Mouse (Mus musculus): Measurements from ENCODE around the gene Sae1. TPM values are rescaled to one million over a fixed set of nuclear protein-coding genes. Genes with fewer than 3 reads are reported as not detected.
A peak's percentile ranks its signal among the peaks of the same experiment; 100 is the strongest.
"Not testable (repeated sequence)": the region's sequence is repeated elsewhere in the genome, so short reads cannot be mapped to it uniquely, and the experiment has no call there.

The Sae1 gene
- polyA plus RNA-seq, 1 experiment from 2014 or later: 337 TPM

GRCm38 (mm10) chr7:16312011-16312671, 75.5 kb downstream of the Sae1 start:
- peaks cover 44% of the 10 kb centered on the region for H3K4me1 ChIP-seq (ENCODE audit: insufficient read depth, low read length)
- H3K27ac ChIP-seq (ENCODE audit: low read length): peak overlapping the region; percentile 97
- peak overlapping the region; percentile 89 for H3K4me3 ChIP-seq (ENCODE audit: low read length)
- no peaks in the 10 kb centered on the region for H3K36me3 ChIP-seq (ENCODE audit: insufficient read depth, low read length)
- no peaks in the 10 kb centered on the region for H3K9me3 ChIP-seq (ENCODE audit: low read length)
- no peaks in the 10 kb centered on the region for H3K27me3 ChIP-seq (ENCODE audit: insufficient read depth, low read length)
- WGBS: under 1% methylated on average over 45 of the region's 49 CpGs
- peak; percentile 9; the same call in 1 of the 2 replicates for ATAC-seq (ENCODE audit: low FRiP score, low TSS enrichment)
- H3K4me2 ChIP-seq (replicated peaks; ENCODE audit: low read depth, low read length): peak overlapping the region; percentile 100
- H3K9ac ChIP-seq (replicated peaks; ENCODE audit: low read length): peak overlapping the region; percentile 93

- no peaks in the 10 kb centered on the region for H3K27me3 ChIP-seq (ENCODE audit: insufficient read depth, low read length)
- H3K9ac ChIP-seq (replicated peaks; ENCODE audit: low read length): peak overlapping the region; percentile 93
- H3K4me1 ChIP-seq (ENCODE audit: insufficient read depth, low read length): peaks cover 44% of the 10 kb centered on the region
- no peak for ATAC-seq (ENCODE audit: low FRiP score, low TSS enrichment)
- H3K9me3 ChIP-seq (ENCODE audit: low read length): no peaks in the 10 kb centered on the region
- 3% methylated on average over 14 of the region's 14 CpGs for WGBS
- peak overlapping the region; percentile 97 for H3K27ac ChIP-seq (ENCODE audit: low read length)
- peak overlapping the region; percentile 89 for H3K4me3 ChIP-seq (ENCODE audit: low read length)
- H3K36me3 ChIP-seq (ENCODE audit: insufficient read depth, low read length): no peaks in the 10 kb centered on the region
- peak overlapping the region; percentile 100 for H3K4me2 ChIP-seq (replicated peaks; ENCODE audit: low read depth, low read length)
Observed at GRCm38 (mm10) chr7:16311453-16312004, 76.1 kb downstream of the Sae1 start.

- Histone ChIP-seq H3K9ac (replicated peaks; ENCODE audit: low read length) (peak overlapping the region; percentile 62), H3K4me2 (replicated peaks; ENCODE audit: low read depth, low read length) (peak overlapping the region; percentile 100), H3K36me3 (ENCODE audit: insufficient read depth, low read length) (no peaks in the 10 kb centered on the region), H3K27ac (ENCODE audit: low read length) (peak overlapping the region; percentile 56), H3K9me3 (ENCODE audit: low read length) (no peaks in the 10 kb centered on the region), H3K4me1 (ENCODE audit: insufficient read depth, low read length) (peaks cover 44% of the 10 kb centered on the region), H3K27me3 (ENCODE audit: insufficient read depth, low read length) (no peaks in the 10 kb centered on the region), H3K4me3 (ENCODE audit: low read length) (peak overlapping the region; percentile 89)
- peak; percentile 0; the same call in 1 of the 2 replicates for ATAC-seq (ENCODE audit: low FRiP score, low TSS enrichment)
- 0% methylated on average over 31 of the region's 31 CpGs for WGBS
Observed at GRCm38 (mm10) chr7:16310521-16311452, 76.8 kb downstream of the Sae1 start.

GRCm38 (mm10) chr7:16310020-16310520, 77.5 kb downstream of the Sae1 start:
- under 1% methylated on average over 41 of the region's 56 CpGs for WGBS
- Histone ChIP-seq H3K27me3 (ENCODE audit: insufficient read depth, low read length) (no peaks in the 10 kb centered on the region), H3K4me3 (ENCODE audit: low read length) (peak overlapping the region; percentile 89), H3K9me3 (ENCODE audit: low read length) (no peaks in the 10 kb centered on the region), H3K27ac (ENCODE audit: low read length) (peak overlapping the region; percentile 68), H3K36me3 (ENCODE audit: insufficient read depth, low read length) (no peaks in the 10 kb centered on the region), H3K9ac (replicated peaks; ENCODE audit: low read length) (peak overlapping the region; percentile 62), H3K4me1 (ENCODE audit: insufficient read depth, low read length) (peaks cover 44% of the 10 kb centered on the region), H3K4me2 (replicated peaks; ENCODE audit: low read depth, low read length) (peak overlapping the region; percentile 100)
- peak; percentile 3; the same call in 1 of the 2 replicates for ATAC-seq (ENCODE audit: low FRiP score, low TSS enrichment)

GRCm38 (mm10) chr7:16309318-16310019, 78.1 kb downstream of the Sae1 start:
- Histone ChIP-seq H3K27me3 (ENCODE audit: insufficient read depth, low read length) (no peaks in the 10 kb centered on the region), H3K4me1 (ENCODE audit: insufficient read depth, low read length) (peaks cover 44% of the 10 kb centered on the region), H3K9ac (replicated peaks; ENCODE audit: low read length) (peak overlapping the region; percentile 62), H3K4me3 (ENCODE audit: low read length) (peak overlapping the region; percentile 89), H3K9me3 (ENCODE audit: low read length) (no peaks in the 10 kb centered on the region), H3K36me3 (ENCODE audit: insufficient read depth, low read length) (no peaks in the 10 kb centered on the region), H3K4me2 (replicated peaks; ENCODE audit: low read depth, low read length) (peak overlapping the region; percentile 100), H3K27ac (ENCODE audit: low read length) (peak overlapping the region; percentile 68)
- ATAC-seq (ENCODE audit: low FRiP score, low TSS enrichment): peak; percentile 44
- WGBS: 0% methylated on average over 60 of the region's 61 CpGs

GRCm38 (mm10) chr7:16308555-16309317, 78.9 kb downstream of the Sae1 start:
- Histone ChIP-seq H3K9me3 (ENCODE audit: low read length) (no peaks in the 10 kb centered on the region), H3K27ac (ENCODE audit: low read length) (peak overlapping the region; percentile 29), H3K27me3 (ENCODE audit: insufficient read depth, low read length) (no peaks in the 10 kb centered on the region), H3K9ac (replicated peaks; ENCODE audit: low read length) (peak overlapping the region; percentile 62), H3K4me2 (replicated peaks; ENCODE audit: low read depth, low read length) (peak overlapping the region; percentile 100), H3K36me3 (ENCODE audit: insufficient read depth, low read length) (no peaks in the 10 kb centered on the region), H3K4me3 (ENCODE audit: low read length) (peak overlapping the region; percentile 89), H3K4me1 (ENCODE audit: insufficient read depth, low read length) (peaks cover 44% of the 10 kb centered on the region)
- 28% methylated on average over 16 of the region's 16 CpGs for WGBS
- ATAC-seq (ENCODE audit: low FRiP score, low TSS enrichment): no peak

- H3K36me3 ChIP-seq (ENCODE audit: insufficient read depth, low read length); H3K27me3 ChIP-seq (ENCODE audit: insufficient read depth, low read length); H3K9me3 ChIP-seq (ENCODE audit: low read length); ATAC-seq (ENCODE audit: low FRiP score, low TSS enrichment): not testable (repeated sequence)
- WGBS: 57% methylated on average over 1 of the region's 1 CpGs
- Histone ChIP-seq H3K4me1 (ENCODE audit: insufficient read depth, low read length) (peaks cover 39% of the 10 kb centered on the region), H3K9ac (replicated peaks; ENCODE audit: low read length) (peak within 1 kb of the TSS; percentile 62), H3K27ac (ENCODE audit: low read length) (peak within 1 kb of the TSS; percentile 29), H3K4me3 (ENCODE audit: low read length) (peak within 1 kb of the TSS; percentile 89), H3K4me2 (replicated peaks; ENCODE audit: low read depth, low read length) (peak within 1 kb of the TSS; percentile 100)
Observed at GRCm38 (mm10) chr7:16308093-16308492, 79.5 kb downstream of the Sae1 start, which contains the start of gene Bbc3. Gene Bbc3, plus strand, starts transcription at chr7:16308393.

GRCm38 (mm10) chr7:16307141-16307540, 80.5 kb downstream of the Sae1 start:
- not testable (repeated sequence) for H3K9ac ChIP-seq (replicated peaks; ENCODE audit: low read length); H3K27ac ChIP-seq (ENCODE audit: low read length); H3K4me2 ChIP-seq (replicated peaks; ENCODE audit: low read depth, low read length); H3K27me3 ChIP-seq (ENCODE audit: insufficient read depth, low read length); ATAC-seq (ENCODE audit: low FRiP score, low TSS enrichment); H3K4me3 ChIP-seq (ENCODE audit: low read length); H3K9me3 ChIP-seq (ENCODE audit: low read length); H3K36me3 ChIP-seq (ENCODE audit: insufficient read depth, low read length)
- WGBS: 70% methylated on average over 6 of the region's 6 CpGs
- H3K4me1 ChIP-seq (ENCODE audit: insufficient read depth, low read length): peaks cover 32% of the 10 kb centered on the region
